Mouse (Mus musculus) left cerebral cortex, postnatal 14 days (tissue): ENCODE measurements at regions not wholly inside any gene's neighbourhood (a gene's known extent, or its start where the extent isn't known, plus 50 kb on each side); places are given as distances from the start of the nearest gene placed in this dataset.
A peak's percentile ranks its signal among the peaks of the same experiment; 100 is the strongest.

Experiments used
- DNase-seq, 2 experiments: peaks; one replicate each; pipeline ENCODE4 v3.0.0; 2021 to 2022; ENCODE audit warnings: low spot score in 2 of 2, mixed read lengths in 1 of 2
- intact Hi-C: fragments of 180-260 bp; cut with DNase I; formaldehyde crosslinking; loops from one replicate; pipeline ENCODE4 v1.15.1; 2025

DNA sequence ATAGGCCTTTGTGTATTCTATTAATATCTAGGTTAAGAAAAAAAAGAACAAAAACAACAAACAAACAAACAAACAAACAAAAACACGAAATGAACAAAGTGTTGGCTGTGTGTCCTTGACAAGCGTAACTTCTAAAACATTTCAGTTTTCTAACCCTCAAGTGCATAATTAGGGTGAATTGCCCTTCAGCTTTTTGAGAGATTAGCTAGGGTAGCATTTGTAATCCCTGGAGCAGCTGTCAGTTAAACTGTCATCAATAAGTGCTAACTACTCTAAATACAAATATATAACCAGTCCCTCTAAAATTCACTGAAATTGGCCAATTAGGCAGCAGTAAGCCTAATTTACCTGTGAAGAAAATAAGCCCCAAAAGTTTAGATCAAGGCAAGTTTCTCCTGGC is 467.6 kb downstream of the Gabrg2 start:
- intact Hi-C loops: no loop called here
- no peak for DNase-seq

- DNase-seq: peak; percentile 18 to 34
- intact Hi-C loops: no loop called here
These were observed 468.4 kb downstream of the Gabrg2 start for GRCm38 (mm10) chr11:41531971-41532896.

- intact Hi-C loops: no loop called here
- no peak for DNase-seq
These were observed 475.7 kb downstream of the Gabrg2 start for GRCm38 (mm10) chr11:41524979-41525378.

GRCm38 (mm10) chr11:41493277-41493676 is 507.4 kb downstream of the Gabrg2 start:
- intact Hi-C loops: loop anchor here (10.0 kb wide), 1 partner anchor 162 kb away; no protein-coding TSS in a partner anchor
- peak; percentile 39 to 68 for DNase-seq

DNA sequence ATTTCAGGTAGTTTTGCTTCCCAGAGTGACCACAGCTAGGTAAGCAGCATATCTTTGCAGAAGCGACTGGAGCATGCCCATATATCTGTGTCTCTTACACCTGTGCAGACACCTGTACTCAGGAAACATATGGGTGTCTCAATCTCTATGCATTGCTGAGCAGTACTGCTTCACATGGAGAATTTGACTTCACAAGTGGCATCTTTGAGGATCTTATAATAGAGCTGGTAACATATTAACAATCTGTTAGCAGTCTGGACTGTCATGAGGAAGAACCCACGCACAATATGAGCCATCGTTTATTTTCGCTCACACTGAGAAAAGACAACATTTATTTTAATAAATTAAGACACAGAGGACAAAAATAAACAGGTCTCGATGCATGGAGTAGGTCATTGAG is 508.7 kb downstream of the Gabrg2 start:
- DNase-seq: peak; percentile 52
- intact Hi-C loops: loop anchor here (10.0 kb wide), 1 partner anchor 163 kb away; no protein-coding TSS in a partner anchor

DNA sequence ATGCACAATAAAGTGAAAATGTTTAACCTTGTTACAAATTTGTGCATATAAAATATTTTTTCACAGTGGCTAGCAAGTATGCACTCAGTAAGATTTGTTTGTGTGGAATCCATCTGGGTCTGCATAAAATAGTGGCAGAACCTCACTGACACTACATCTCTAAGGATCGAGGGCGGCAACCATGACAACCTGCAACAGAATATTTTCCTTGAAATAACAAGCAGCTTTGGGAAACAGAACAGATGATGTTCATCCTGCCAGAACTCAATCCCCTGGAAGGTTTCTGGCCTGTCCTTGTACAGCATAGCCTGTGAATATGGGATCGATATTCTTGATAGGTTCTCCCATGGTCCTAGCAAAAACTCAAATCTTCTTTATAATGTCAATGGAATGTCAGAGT is 509.4 kb downstream of the Gabrg2 start:
- intact Hi-C loops: loop anchor here (10.0 kb wide), 1 partner anchor 164 kb away; no protein-coding TSS in a partner anchor
- peak; percentile 48 to 69 for DNase-seq

- no peak for DNase-seq
- intact Hi-C loops: no loop called here
These were observed 516.8 kb downstream of the Gabrg2 start for GRCm38 (mm10) chr11:41483881-41484280.

- no peak for DNase-seq
- intact Hi-C loops: no loop called here
These were observed 529.6 kb downstream of the Gabrg2 start for GRCm38 (mm10) chr11:41470938-41471633.

DNA sequence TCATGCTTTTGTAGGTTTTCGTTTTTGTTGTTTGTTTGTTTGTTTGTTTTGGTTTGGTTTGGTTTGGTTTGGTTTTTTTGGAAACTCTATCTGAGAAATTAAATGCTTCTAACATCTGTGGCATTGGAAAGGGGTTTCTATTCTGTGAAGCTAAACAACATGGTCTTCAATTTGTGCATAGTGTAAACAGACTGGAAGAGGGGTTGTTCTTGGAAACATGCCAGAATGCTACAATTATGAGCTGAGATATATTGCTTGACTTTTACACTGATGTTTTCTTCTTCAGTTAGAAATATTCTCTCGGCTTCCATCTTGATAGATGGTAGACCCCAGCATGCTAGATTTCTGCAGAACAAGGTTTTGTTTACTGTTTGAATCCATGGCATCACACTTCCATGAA is 533.3 kb downstream of the Gabrg2 start:
- no peak for DNase-seq
- intact Hi-C loops: no loop called here

DNA sequence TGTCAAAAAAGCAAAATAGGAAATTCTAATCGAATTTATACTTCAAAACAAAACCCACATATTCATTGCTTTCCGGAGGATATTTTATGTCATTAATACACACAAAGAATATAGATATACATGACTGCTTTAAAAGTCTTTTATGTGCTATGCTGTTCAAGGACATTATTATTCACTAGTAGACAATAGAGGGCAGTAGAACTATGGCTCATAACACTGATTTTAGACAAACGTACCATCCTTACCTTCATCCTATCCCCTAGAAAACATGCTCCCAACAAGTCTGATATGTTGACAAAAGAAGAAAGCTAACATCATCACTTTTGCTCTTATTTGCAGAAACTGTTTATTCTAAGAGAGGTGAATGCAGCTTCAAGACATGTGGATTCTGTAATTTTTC is 566.8 kb downstream of the Gabrg2 start:
- DNase-seq: peak in 1 of 2 experiments; percentile 2
- intact Hi-C loops: no loop called here

DNA sequence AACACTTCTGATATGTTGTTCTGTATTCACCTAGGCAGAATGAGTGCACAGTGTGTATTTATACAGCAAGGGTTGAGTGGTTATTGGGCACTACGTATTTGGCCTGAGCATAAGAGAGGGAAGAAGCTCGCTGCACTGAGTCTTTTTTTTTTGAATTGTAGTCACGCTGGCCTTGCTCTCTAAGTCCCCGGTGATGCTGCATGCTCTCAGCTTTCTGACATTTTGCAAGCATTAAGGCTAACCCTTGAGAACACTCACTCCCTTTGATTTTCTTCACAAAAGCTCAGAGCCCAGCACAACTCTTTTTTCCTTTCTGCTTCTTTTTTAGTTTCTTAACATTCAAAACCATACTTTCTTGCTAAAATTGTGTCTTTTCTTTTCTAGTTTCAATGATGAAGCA is 575.1 kb downstream of the Gabrg2 start:
- intact Hi-C loops: no loop called here
- no peak for DNase-seq
